Mouse (Mus musculus) bone marrow macrophage, adult 2 months (primary cell): Measurements from ENCODE around the gene Acoxl.

ENCODE experiments used
- CTCF ChIP-seq: IDR thresholded peaks from 2 replicates; pipeline ENCODE4 v1.5.1; 2012; ENCODE audit warnings: low read depth, mild to moderate bottlenecking, low read length, moderate library complexity
- POLR2A ChIP-seq: IDR thresholded peaks from 2 replicates; pipeline ENCODE4 v1.6.1; 2012; ENCODE audit warnings: mild to moderate bottlenecking, low read depth, low read length, borderline replicate concordance

GRCm38 (mm10) chr2:128094196-128094595, 255.5 kb downstream of the Acoxl start:
- no peak for TF ChIP-seq CTCF
- no peak for TF ChIP-seq POLR2A
